Mouse (Mus musculus) cerebellum, adult (tissue): ENCODE measurements around the gene Ddx19b.
"Not testable (repeated sequence)": the region's sequence is repeated elsewhere in the genome, so short reads cannot be mapped to it uniquely, and the experiment has no call there.

Source experiments
- ATAC-seq: cut with Nextera tagmentation; 2 replicates; pipeline ENCODE4 v1.9.2; 2017; ENCODE audit warnings: mild to moderate bottlenecking, moderate library complexity, mixed read lengths; ENCODE audit not compliant: insufficient number of reproducible peaks, low FRiP score, low TSS enrichment

The Ddx19b gene

DNA sequence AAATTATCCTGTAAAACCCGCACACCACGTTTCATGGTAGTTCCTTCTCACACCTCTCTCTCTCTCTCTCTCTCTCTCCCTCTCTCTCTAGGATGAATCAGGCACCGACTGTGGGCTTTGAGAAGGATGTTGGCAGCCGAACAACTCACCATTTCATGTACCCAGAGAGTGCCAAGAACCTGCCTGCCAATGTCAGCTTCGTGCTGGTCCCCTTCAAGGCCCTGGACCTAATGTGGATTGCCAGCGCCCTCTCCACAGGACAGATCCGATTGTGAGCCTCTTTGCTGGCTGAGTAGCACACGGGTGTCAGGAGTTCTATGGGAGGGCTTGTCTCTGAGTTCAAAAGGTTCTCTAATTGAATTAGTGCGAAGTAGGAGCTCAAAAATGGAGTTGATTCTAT lies 64.2 kb downstream of the Ddx19b start:
- peak; percentile 19; the same call in 1 of the 2 replicates for ATAC-seq

DNA sequence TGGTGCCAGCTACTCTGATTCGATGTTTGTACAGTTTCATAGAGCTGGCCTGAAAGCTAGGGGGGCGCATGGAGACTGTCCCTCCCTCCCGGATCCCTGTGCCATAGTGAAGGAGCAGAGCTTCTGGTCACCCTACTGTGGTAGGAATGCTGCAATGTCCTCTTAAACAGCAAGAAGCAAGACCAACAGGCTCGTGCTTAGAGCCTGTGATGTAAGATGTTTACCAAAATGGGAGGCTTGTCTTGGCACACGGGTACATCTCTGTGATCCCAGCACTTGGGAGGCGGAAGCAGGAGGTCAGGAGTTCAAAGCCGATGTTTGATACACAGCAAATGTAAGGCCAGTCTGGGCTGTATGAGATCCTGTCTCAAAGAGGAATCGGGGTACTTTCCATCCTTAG lies 65.0 kb downstream of the Ddx19b start:
- no peak for ATAC-seq

- ATAC-seq: peak; percentile 42; the same call in 1 of the 2 replicates
Measured at GRCm38 (mm10) chr8:110965594-110965993, 66.0 kb downstream of the Ddx19b start.

DNA sequence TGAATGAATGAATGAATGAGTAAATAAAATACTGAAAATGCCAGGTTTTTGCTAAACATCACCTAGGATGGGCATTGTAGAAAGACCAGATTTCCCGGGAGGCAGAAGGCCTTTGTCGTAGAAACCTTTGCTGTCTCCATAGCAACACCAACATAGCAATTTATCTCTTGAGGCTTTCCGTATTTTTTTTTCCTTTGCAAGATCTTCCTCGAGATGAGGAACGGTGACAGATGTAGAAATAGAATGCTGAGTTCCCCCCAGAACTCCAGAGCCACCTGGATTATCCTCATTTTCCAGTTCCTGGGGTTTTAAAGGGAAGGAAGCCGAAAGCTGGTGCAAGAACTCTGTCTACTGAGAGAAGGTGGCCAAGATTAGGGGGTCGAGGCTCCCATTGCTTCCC lies 66.9 kb downstream of the Ddx19b start:
- no peak for ATAC-seq

- ATAC-seq: no peak
Measured at GRCm38 (mm10) chr8:110963051-110963450, 68.5 kb downstream of the Ddx19b start.

DNA sequence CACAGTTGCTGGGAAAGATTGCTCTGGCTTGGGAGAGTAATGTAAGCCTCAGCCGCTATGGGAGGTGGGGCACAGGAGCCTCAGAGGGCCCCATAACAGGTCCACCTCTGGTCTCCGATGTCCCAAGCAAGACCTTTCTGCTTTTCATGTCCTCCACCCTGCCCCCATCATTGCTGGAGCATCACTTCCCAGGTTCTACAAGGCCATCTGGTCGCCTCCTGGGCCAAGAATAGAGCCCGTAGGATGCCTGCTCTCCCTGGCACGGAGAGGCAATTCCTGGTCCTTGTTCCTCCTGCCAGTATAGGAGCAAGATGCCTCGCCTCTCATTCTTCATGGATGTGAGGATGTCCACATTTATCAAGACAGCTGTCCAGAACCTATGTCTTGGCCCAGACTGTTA lies 71.6 kb downstream of the Ddx19b start:
- peak; percentile 78 for ATAC-seq

GRCm38 (mm10) chr8:110959071-110959780 lies 72.3 kb downstream of the Ddx19b start:
- ATAC-seq: 0 out of 2 replicates have a peak, but pooled peaks have one; percentile 42

- not testable (repeated sequence) for ATAC-seq
Measured at GRCm38 (mm10) chr8:110958553-110958952, 73.0 kb downstream of the Ddx19b start.

DNA sequence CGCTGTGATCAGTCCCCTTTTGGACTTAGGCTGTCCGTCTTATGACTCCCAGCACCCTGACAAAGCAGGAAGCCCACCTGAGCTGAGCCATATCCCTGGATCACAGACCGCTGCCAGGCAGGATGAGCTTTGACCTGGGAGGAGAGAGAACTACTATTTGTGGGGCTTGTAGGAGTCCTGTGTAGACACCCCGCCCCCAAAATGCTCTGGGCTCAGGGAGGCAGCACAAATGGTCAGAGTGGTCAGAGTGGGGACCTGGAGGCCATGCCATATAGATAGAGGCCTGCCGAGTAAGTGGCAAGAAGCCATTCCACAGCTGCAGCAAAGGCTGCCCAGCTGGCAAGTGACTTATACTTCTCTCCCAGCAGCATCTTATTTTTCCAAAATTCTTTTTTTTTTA lies 73.4 kb downstream of the Ddx19b start:
- ATAC-seq: no peak

DNA sequence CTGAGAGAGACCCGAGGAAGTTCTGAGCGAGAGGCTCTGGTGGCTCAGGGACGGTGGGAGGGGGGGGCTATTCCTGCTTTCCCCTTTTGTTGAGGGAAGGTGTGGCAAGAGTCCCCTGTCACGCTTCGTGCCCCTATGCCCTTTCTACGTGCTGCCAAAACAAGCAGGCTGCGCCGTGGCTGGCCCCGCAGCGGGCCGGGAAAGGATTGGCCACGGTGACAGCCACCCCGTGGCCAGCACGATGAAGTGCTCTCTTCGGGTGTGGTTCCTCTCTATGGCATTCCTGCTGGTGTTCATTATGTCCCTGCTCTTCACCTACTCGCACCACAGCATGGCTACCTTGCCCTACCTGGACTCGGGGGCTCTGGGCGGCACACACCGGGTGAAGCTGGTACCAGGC lies 74.1 kb downstream of the Ddx19b start:
- peak; percentile 67 for ATAC-seq

- 0 out of 2 replicates have a peak, but pooled peaks have one; percentile 45 for ATAC-seq
Measured at GRCm38 (mm10) chr8:110956619-110957450, 74.7 kb downstream of the Ddx19b start.

GRCm38 (mm10) chr8:110954776-110955175 lies 76.8 kb downstream of the Ddx19b start:
- ATAC-seq: no peak
